Mouse (Mus musculus) hindbrain, embryonic 11.5 days (tissue): ENCODE data around the gene Slc39a2. TPM values are rescaled to one million over a fixed set of nuclear protein-coding genes. Genes with fewer than 3 reads are reported as not detected.

ENCODE experiments used
- ATAC-seq: fragments of 200-750 bp; cut with Nextera tagmentation; 2 replicates; pipeline ENCODE4 v1.8.0; 2017; ENCODE audit warnings: mild to moderate bottlenecking, moderate TSS enrichment, moderate library complexity; ENCODE audit not compliant: low FRiP score
- DNase-seq: peaks from one replicate; pipeline ENCODE4 v3.0.0-alpha.2; 2015; ENCODE audit warnings: low spot score
- H3K27ac ChIP-seq: fragments of 300-500 bp; sonication (generic); 2 replicates; pipeline ENCODE4 v1.5.1; 2014; ENCODE audit warnings: mild to moderate bottlenecking, low read depth, low read length
- H3K27me3 ChIP-seq: fragments of 300-500 bp; sonication (generic); 2 replicates; pipeline ENCODE4 v1.6.1; 2014; ENCODE audit warnings: mild to moderate bottlenecking, low read length, moderate library complexity, mixed read lengths; ENCODE audit not compliant: control insufficient read depth, insufficient read depth
- H3K36me3 ChIP-seq: fragments of 300-500 bp; sonication (generic); 2 replicates; pipeline ENCODE4 v1.6.1; 2014; ENCODE audit warnings: mild to moderate bottlenecking, low read length, moderate library complexity, mixed read lengths; ENCODE audit not compliant: control insufficient read depth, insufficient read depth
- H3K4me1 ChIP-seq: fragments of 300-500 bp; sonication (generic); replicated peaks from 2 replicates; pipeline ENCODE4 v1.6.1; 2014; ENCODE audit warnings: low read length, mixed read lengths; ENCODE audit not compliant: control insufficient read depth, insufficient read depth
- H3K4me2 ChIP-seq: fragments of 300-500 bp; sonication (generic); replicated peaks from 2 replicates; pipeline ENCODE4 v1.6.1; 2014; ENCODE audit warnings: mild to moderate bottlenecking, low read depth, low read length
- H3K4me3 ChIP-seq: fragments of 300-500 bp; sonication (generic); 2 replicates; pipeline ENCODE4 v1.5.1; 2014; ENCODE audit warnings: low read depth, low read length
- H3K9ac ChIP-seq: fragments of 300-500 bp; sonication (generic); 2 replicates; pipeline ENCODE4 v1.6.1; 2014; ENCODE audit warnings: low read depth, low read length
- H3K9me3 ChIP-seq: fragments of 300-500 bp; sonication (generic); 2 replicates; pipeline ENCODE4 v1.6.1; 2016; ENCODE audit warnings: low read length; ENCODE audit not compliant: control insufficient read depth
- WGBS: fragments of 180-500 bp; shearing (Covaris S2); extraction: QIAGEN DNeasy Blood & Tissue Kit; methylation state at CpG from one replicate; pipeline ENCODE4 v1.1.7; 2014; 5-methylcytosine and 5-hydroxymethylcytosine counted together
- polyA plus RNA-seq: library from polyadenylated mRNA; unstranded; fragments of >200 nt; fragmentation: Nextera tagmentation; extraction: Ambion mirVana; gene quantifications from 2 replicates; pipeline ENCODE4 v1.2.1, GENCODE M21; 2014

The Slc39a2 gene
- polyA plus RNA-seq, 1 experiment from 2014 or later: 0.45 TPM

DNA sequence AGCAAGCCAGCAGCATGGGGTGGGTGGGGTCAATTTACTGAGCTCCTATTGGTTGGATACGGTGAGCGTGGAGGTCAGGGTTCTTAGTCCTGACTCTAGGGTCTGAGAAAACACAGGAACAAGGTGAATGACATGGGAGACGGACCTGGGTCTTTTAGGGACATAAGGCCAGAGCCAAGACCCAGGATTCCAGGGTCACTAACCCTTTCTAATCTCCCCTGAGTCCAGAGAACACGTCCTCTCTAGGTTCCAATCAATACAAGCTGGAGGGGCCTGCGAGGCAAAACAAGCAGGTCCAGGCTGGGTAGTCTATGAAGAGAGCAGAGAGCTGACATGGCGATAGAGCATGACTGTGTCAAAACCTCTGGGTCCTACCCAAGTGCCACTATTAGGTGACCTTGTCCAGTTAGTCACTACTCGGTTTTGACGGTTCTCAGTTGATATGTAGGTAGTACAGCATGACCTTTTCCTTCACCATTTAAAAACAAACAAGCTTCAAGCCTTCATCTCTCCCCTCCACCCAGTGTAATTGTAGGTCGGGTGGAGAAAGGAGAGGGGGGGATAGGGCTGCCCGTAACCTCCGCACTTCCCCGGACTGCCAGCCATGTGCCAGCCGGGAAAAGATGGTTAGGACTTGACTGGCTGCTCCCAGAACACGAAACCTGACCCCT lies 19.8 kb downstream of the Slc39a2 start:
- Histone ChIP-seq H3K4me3 (peak overlapping the region; percentile 53), H3K27me3 (peaks cover 12% of the 10 kb centered on the region), H3K27ac (no peak overlapping the region), H3K36me3 (no peaks in the 10 kb centered on the region), H3K4me2 (peak overlapping the region; percentile 99), H3K9ac (peak overlapping the region; percentile 59; the same call in 1 of the 2 replicates), H3K4me1 (peaks cover 6% of the 10 kb centered on the region; the same call in 1 of the 2 replicates), H3K9me3 (no peaks in the 10 kb centered on the region)
- ATAC-seq (peak; percentile 34), DNase-seq (no peak)
- 5% methylated on average over 14 of the region's 14 CpGs for WGBS

- ATAC-seq (peak; percentile 67), DNase-seq (peak; percentile 56)
- Histone ChIP-seq H3K27me3 (peaks cover 12% of the 10 kb centered on the region), H3K36me3 (no peaks in the 10 kb centered on the region), H3K4me1 (peaks cover 6% of the 10 kb centered on the region; the same call in 1 of the 2 replicates), H3K27ac (no peak overlapping the region), H3K4me2 (peak overlapping the region; percentile 99), H3K9me3 (no peaks in the 10 kb centered on the region), H3K9ac (peak overlapping the region; percentile 59), H3K4me3 (peak overlapping the region; percentile 53)
- WGBS: under 1% methylated on average over 49 of the region's 58 CpGs
These were observed 20.6 kb downstream of the Slc39a2 start for GRCm38 (mm10) chr14:51913062-51913959.

DNA sequence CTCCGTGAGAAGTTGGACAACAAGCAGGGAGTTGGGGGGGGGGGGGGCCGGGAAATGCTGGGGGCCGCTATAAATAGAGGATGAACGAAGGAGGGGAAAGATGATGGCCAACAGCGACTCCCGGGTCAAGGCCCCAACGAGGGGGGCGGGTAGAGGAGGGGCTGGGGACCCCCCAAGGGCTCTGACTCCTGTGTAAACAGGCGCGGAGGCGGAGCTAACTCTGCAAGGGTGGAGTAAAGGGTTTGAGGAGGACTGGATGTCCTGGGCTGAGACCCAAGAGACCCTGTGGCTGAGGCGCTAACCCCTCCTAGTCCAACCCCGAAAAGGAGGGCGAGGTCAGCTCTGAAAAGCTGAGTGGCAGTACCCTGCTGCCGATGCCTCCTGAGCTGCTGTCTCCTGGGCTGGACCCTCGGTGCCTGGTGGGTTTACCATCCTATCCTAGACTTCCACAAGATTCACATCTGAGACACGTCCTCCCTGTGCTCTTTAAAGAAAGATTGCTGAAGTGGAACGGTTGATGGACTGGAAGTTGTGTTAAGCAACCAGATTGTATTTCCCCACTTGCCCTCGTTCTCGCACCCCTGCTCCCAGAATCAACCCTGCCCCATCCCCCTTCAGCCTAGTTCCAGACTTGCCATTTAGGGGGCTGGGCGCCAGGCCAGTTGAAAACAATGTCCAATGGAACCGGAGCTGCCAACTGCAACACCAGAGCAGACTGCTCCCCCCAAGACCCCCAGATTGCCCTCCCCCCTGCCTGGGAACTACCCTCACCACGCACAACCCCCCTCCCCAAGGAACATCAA lies 21.5 kb downstream of the Slc39a2 start, which contains the start of gene Ndrg2:
Ndrg2 (minus strand) TSS at position 199 of the 803 bp plus-strand sequence.
- H3K27ac ChIP-seq: no peak within 1 kb of the TSS

DNA sequence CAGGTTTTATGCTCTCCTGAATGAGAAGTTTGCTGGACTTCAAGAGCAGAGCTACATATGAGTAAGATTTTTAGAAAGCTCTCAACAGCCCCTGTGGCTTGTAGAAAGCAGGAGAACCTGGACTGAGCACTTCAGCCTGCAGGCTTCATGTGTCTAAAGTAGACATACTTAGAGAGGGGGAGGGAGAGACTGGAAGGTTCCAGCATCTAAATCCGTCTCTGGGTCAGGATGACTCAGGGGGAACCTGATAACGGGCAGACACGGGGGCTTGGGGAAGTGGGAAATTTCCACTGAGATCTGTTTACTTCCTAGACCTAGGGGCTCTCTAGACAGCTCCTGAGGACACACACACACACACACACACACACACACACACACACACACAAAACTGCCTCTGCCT lies 22.3 kb downstream of the Slc39a2 start:
- no peak overlapping the region for H3K9ac ChIP-seq
- H3K4me1 ChIP-seq: peaks cover 6% of the 10 kb centered on the region; the same call in 1 of the 2 replicates
- no peak overlapping the region for H3K4me2 ChIP-seq
- no peak overlapping the region for H3K27ac ChIP-seq
- H3K4me3 ChIP-seq: no peak overlapping the region
- no peaks in the 10 kb centered on the region for H3K36me3 ChIP-seq
- WGBS: 43% methylated on average over 3 of the region's 3 CpGs
- DNase-seq (no peak), ATAC-seq (no peak)
- H3K9me3 ChIP-seq: no peaks in the 10 kb centered on the region
- peaks cover 12% of the 10 kb centered on the region for H3K27me3 ChIP-seq

More for the DNA sequence above, 21.5 kb downstream of the Slc39a2 start, which contains the start of gene Ndrg2:
- H3K27me3 ChIP-seq: peaks cover 12% of the 10 kb centered on the region
- ATAC-seq (peak; percentile 62), DNase-seq (peak; percentile 57)
- H3K9ac ChIP-seq: peak within 1 kb of the TSS; percentile 59
- WGBS: 3% methylated on average over 23 of the region's 23 CpGs
- H3K4me1 ChIP-seq: peaks cover 6% of the 10 kb centered on the region; the same call in 1 of the 2 replicates
- no peaks in the 10 kb centered on the region for H3K36me3 ChIP-seq
- peak within 1 kb of the TSS; percentile 99 for H3K4me2 ChIP-seq
- H3K9me3 ChIP-seq: no peaks in the 10 kb centered on the region
- peak within 1 kb of the TSS; percentile 53 for H3K4me3 ChIP-seq

DNA sequence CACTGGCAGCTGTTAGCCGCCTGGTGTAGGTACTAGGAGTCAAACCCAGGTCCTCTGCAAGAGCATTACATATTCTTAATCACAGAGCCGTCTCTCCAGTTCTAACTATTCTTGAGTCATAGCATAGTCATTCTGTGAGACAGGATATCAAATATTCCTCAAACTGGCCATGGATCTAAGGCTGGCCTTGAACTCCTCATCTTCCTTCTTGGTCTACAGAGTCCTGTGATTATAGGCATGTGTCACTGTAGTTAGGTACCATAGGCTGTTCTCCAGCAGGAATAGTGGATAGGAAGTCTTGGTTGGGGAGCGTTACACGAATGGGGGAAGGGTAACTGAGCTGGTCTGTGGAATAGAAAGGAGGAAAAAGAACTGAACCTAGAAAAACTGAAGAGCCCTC lies 23.9 kb downstream of the Slc39a2 start:
- H3K27ac ChIP-seq: no peak overlapping the region
- H3K4me1 ChIP-seq: peaks cover 6% of the 10 kb centered on the region; the same call in 1 of the 2 replicates
- H3K9me3 ChIP-seq: no peaks in the 10 kb centered on the region
- no peak for ATAC-seq
- H3K9ac ChIP-seq: no peak overlapping the region
- H3K4me3 ChIP-seq: no peak overlapping the region
- peaks cover 12% of the 10 kb centered on the region for H3K27me3 ChIP-seq
- H3K36me3 ChIP-seq: no peaks in the 10 kb centered on the region
- no peak for DNase-seq
- no peak overlapping the region for H3K4me2 ChIP-seq
- WGBS: 89% methylated on average over 4 of the region's 4 CpGs

DNA sequence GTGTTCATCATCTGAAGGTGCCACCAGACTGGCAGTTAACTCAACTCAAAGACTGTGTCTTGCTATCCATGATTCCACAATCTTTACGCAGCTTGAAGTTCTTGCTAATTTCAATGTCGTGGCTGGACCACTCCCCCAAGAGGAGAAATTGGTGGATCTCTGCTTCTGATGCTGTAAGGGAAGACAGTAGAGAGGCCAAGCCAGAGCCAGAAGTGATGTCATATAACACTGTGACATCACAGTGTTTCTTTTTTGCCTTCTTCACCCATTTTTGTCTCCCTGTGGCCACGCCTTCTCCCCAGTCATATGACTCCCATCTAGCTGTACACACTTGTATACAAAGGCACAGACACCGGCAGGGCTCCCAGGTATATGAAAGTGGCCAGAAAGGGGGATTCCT lies 25.4 kb downstream of the Slc39a2 start, which contains the start of gene Tppp2:
Tppp2 (plus strand) TSS at position 301 of the 400 bp plus-strand sequence.
- 87% methylated on average over 4 of the region's 4 CpGs for WGBS
- peaks cover 9% of the 10 kb centered on the region for H3K27me3 ChIP-seq
- H3K4me3 ChIP-seq: no peak within 1 kb of the TSS
- DNase-seq (no peak), ATAC-seq (no peak)
- peaks cover 6% of the 10 kb centered on the region; the same call in 1 of the 2 replicates for H3K4me1 ChIP-seq
- H3K36me3 ChIP-seq: no peaks in the 10 kb centered on the region
- no peak within 1 kb of the TSS for H3K4me2 ChIP-seq
- H3K9me3 ChIP-seq: no peaks in the 10 kb centered on the region
- no peak within 1 kb of the TSS for H3K9ac ChIP-seq
- no peak within 1 kb of the TSS for H3K27ac ChIP-seq

DNA sequence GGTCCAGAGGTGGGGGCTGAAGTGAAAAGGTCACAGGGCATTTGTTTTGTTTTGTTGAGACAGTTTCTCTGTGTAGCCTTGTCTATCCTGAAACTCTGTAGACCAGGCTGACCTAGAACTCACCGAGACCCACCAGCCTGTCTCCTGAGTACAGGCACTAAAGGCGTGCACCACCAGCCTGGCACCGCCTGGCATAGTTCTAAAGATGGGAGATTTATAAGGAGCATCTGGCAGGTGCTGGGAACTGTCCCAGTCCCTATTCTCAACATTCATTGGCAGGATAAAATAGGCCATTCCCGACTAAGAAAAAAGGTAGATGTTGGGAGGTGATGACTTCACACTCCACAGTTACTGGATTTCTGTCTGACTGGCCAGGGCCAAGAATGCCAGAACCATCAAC lies 26.3 kb downstream of the Slc39a2 start:
- H3K9ac ChIP-seq: no peak overlapping the region
- H3K27ac ChIP-seq: no peak overlapping the region
- ATAC-seq (no peak), DNase-seq (no peak)
- H3K27me3 ChIP-seq: peaks cover 6% of the 10 kb centered on the region
- no peak overlapping the region for H3K4me2 ChIP-seq
- WGBS: 87% methylated on average over 4 of the region's 4 CpGs
- no peaks in the 10 kb centered on the region for H3K36me3 ChIP-seq
- no peak overlapping the region for H3K4me3 ChIP-seq
- no peaks in the 10 kb centered on the region for H3K9me3 ChIP-seq
- H3K4me1 ChIP-seq: peaks cover 6% of the 10 kb centered on the region; the same call in 1 of the 2 replicates
